In genomic region chr14:120600414-120600935, GRCm38 (mm10) we compare ENCODE assay signal across 20 mouse cellular contexts.
DNase-seq lines count a peak whose midpoint lies in the region; ATAC-seq and TF ChIP-seq lines count a peak whose summit lies in the region.
"Had no signal": no experiment of that assay in that cellular context is flagged by ENCODE, and none has a peak within 500 bp of the region (broad histone marks: within the 10 kb centered on the region; RNA-seq: fewer than 3 reads in every experiment).

No protein-coding gene starts in this region.

- H3K27ac ChIP-seq in hindbrain, postnatal 0 days: no peak overlapping the region
- no peak overlapping the region for H3K27ac ChIP-seq in hindbrain, embryonic 10.5 days
- no peak overlapping the region for H3K27ac ChIP-seq in midbrain, embryonic 12.5 days (replicated peaks)
- no peak overlapping the region for H3K27ac ChIP-seq in midbrain, embryonic 14.5 days (replicated peaks; ENCODE audit: low read depth, low read length)
- no peak overlapping the region for H3K27ac ChIP-seq in forebrain, embryonic 10.5 days
- H3K27ac ChIP-seq: embryonic facial prominence, embryonic 15.5 days had no signal

- no peak overlapping the region for H3K9ac ChIP-seq in hindbrain, postnatal 0 days (replicated peaks; ENCODE audit: low read length)
- no peak overlapping the region for H3K9ac ChIP-seq in midbrain, embryonic 12.5 days (replicated peaks)
- no peak overlapping the region for H3K9ac ChIP-seq in midbrain, embryonic 14.5 days (replicated peaks; ENCODE audit: low read length)
- H3K9ac ChIP-seq: embryonic facial prominence, embryonic 15.5 days; forebrain, postnatal 0 days; heart, embryonic 12.5 days had no signal

- ATAC-seq in hindbrain, postnatal 0 days: no peak
- peak; percentile 38; the same call in 1 of the 2 replicates for ATAC-seq in midbrain, embryonic 12.5 days (ENCODE audit: low FRiP score, low read depth)
- ATAC-seq in midbrain, embryonic 14.5 days (ENCODE audit: low FRiP score, low TSS enrichment): no peak; the same call in 1 of the 2 replicates
- ATAC-seq: forebrain, postnatal 0 days; hindbrain, embryonic 16.5 days had no signal

- H3K36me3 ChIP-seq in hindbrain, postnatal 0 days (ENCODE audit: insufficient read depth, low read length): no peaks in the 10 kb centered on the region
- H3K36me3 ChIP-seq in hindbrain, embryonic 10.5 days: no peaks in the 10 kb centered on the region
- no peaks in the 10 kb centered on the region for H3K36me3 ChIP-seq in midbrain, embryonic 12.5 days
- H3K36me3 ChIP-seq in midbrain, embryonic 14.5 days (ENCODE audit: control insufficient read depth, insufficient read depth, low read length): no peaks in the 10 kb centered on the region
- no peaks in the 10 kb centered on the region for H3K36me3 ChIP-seq in forebrain, embryonic 10.5 days (replicated peaks)
- H3K36me3 ChIP-seq: embryonic facial prominence, embryonic 15.5 days; G1E; heart, embryonic 12.5 days had no signal

- DNase-seq in hindbrain, postnatal 0 days (ENCODE audit: low spot score): peak; percentile 9
- no peak for DNase-seq in hindbrain, embryonic 10.5 days (ENCODE audit: low spot score)
- peak; percentile 57 for DNase-seq in midbrain, embryonic 14.5 days
- DNase-seq in lung, postnatal 14 days: no peak
- DNase-seq in forebrain, embryonic 10.5 days (ENCODE audit: extremely low spot score, low spot score): no peak
- DNase-seq: adrenal gland, adult 8-10 months; adrenal gland, postnatal 36 days; cerebellum, adult 11 months; cerebellum, adult 8-10 months; cerebellum, postnatal 14 days; embryo, embryonic 11 days; forebrain, postnatal 0 days; gastrocnemius, postnatal 14 days; heart, postnatal 36 days had no signal

- H3K27me3 ChIP-seq in hindbrain, postnatal 0 days (ENCODE audit: insufficient read depth, low read length): no peaks in the 10 kb centered on the region
- no peaks in the 10 kb centered on the region for H3K27me3 ChIP-seq in hindbrain, embryonic 10.5 days (ENCODE audit: insufficient read depth, poor library complexity, severe bottlenecking)
- no peaks in the 10 kb centered on the region for H3K27me3 ChIP-seq in midbrain, embryonic 12.5 days
- H3K27me3 ChIP-seq in midbrain, embryonic 14.5 days (ENCODE audit: control insufficient read depth, insufficient read depth, low read length): no peaks in the 10 kb centered on the region
- H3K27me3 ChIP-seq in forebrain, embryonic 10.5 days (ENCODE audit: poor library complexity, severe bottlenecking): no peaks in the 10 kb centered on the region
- H3K27me3 ChIP-seq: embryonic facial prominence, embryonic 15.5 days; heart, embryonic 12.5 days had no signal

- WGBS in hindbrain, postnatal 0 days: 78% methylated on average over 9 of the region's 9 CpGs
- 85% methylated on average over 9 of the region's 9 CpGs for WGBS in hindbrain, embryonic 10.5 days
- 79% methylated on average over 9 of the region's 9 CpGs for WGBS in midbrain, embryonic 12.5 days
- WGBS in midbrain, embryonic 14.5 days: 66% methylated on average over 9 of the region's 9 CpGs
- 91% methylated on average over 9 of the region's 9 CpGs for WGBS in forebrain, embryonic 10.5 days

- no peaks in the 10 kb centered on the region for H3K9me3 ChIP-seq in hindbrain, postnatal 0 days (ENCODE audit: low read length)
- H3K9me3 ChIP-seq in hindbrain, embryonic 10.5 days: no peaks in the 10 kb centered on the region
- no peaks in the 10 kb centered on the region for H3K9me3 ChIP-seq in midbrain, embryonic 12.5 days
- no peaks in the 10 kb centered on the region for H3K9me3 ChIP-seq in midbrain, embryonic 14.5 days (ENCODE audit: control insufficient read depth, low read length)
- H3K9me3 ChIP-seq in forebrain, embryonic 10.5 days: no peaks in the 10 kb centered on the region
- H3K9me3 ChIP-seq: embryonic facial prominence, embryonic 15.5 days; heart, embryonic 12.5 days had no signal

- no peaks in the 10 kb centered on the region for H3K4me1 ChIP-seq in hindbrain, postnatal 0 days (ENCODE audit: insufficient read depth, low read length)
- H3K4me1 ChIP-seq in hindbrain, embryonic 10.5 days (replicated peaks): no peaks in the 10 kb centered on the region
- H3K4me1 ChIP-seq in midbrain, embryonic 12.5 days: 0 out of 2 replicates have a peak, but pooled peaks cover 3% of the 10 kb centered on the region
- no peaks in the 10 kb centered on the region for H3K4me1 ChIP-seq in midbrain, embryonic 14.5 days (ENCODE audit: control insufficient read depth, insufficient read depth, low read length)
- peaks cover 8% of the 10 kb centered on the region; the same call in 1 of the 2 replicates for H3K4me1 ChIP-seq in forebrain, embryonic 10.5 days
- H3K4me1 ChIP-seq: embryonic facial prominence, embryonic 15.5 days; heart, embryonic 12.5 days had no signal

- no peak overlapping the region for H3K4me3 ChIP-seq in hindbrain, postnatal 0 days (ENCODE audit: low read length)
- no peak overlapping the region for H3K4me3 ChIP-seq in hindbrain, embryonic 10.5 days
- H3K4me3 ChIP-seq in midbrain, embryonic 12.5 days: no peak overlapping the region
- no peak overlapping the region for H3K4me3 ChIP-seq in midbrain, embryonic 14.5 days (replicated peaks; ENCODE audit: low read depth, low read length)
- no peak overlapping the region for H3K4me3 ChIP-seq in forebrain, embryonic 10.5 days
- H3K4me3 ChIP-seq: embryonic facial prominence, embryonic 15.5 days; erythroblast, embryonic 14.5 days; heart, embryonic 12.5 days had no signal

- TF ChIP-seq CTCF in hindbrain, postnatal 0 days (IDR thresholded peaks at IDR 0.05; ENCODE audit: low read depth): no peak

- H3K4me2 ChIP-seq in hindbrain, postnatal 0 days (ENCODE audit: low read depth, low read length): no peak overlapping the region
- no peak overlapping the region for H3K4me2 ChIP-seq in midbrain, embryonic 12.5 days (replicated peaks)
- H3K4me2 ChIP-seq in midbrain, embryonic 14.5 days (ENCODE audit: low read length): no peak overlapping the region
- H3K4me2 ChIP-seq: embryonic facial prominence, embryonic 15.5 days; heart, embryonic 12.5 days had no signal

Comparison
In these comparisons a context has a peak if more than half of its experiments do, and no peak if none do; other contexts are left out.
1. DNase-seq: peak in hindbrain, postnatal 0 days (single experiment) and midbrain, embryonic 14.5 days (single experiment); none in hindbrain, embryonic 10.5 days (single experiment), lung, postnatal 14 days (single experiment) and forebrain, embryonic 10.5 days (single experiment).